Mouse (Mus musculus) testis, adult 2 months (tissue): Measurements from ENCODE around the gene Igdcc3.
"Not testable (repeated sequence)": the region's sequence is repeated elsewhere in the genome, so short reads cannot be mapped to it uniquely, and the experiment has no call there.

Source experiments
- CTCF ChIP-seq: fragments of 200-500 bp; IDR thresholded peaks from 2 replicates; pipeline ENCODE4 v1.5.1; 2012; ENCODE audit warnings: low read depth, mild to moderate bottlenecking, inconsistent platforms, low read length, moderate library complexity; ENCODE audit not compliant: control insufficient read depth, insufficient read depth, insufficient replicate concordance
- POLR2A ChIP-seq: fragments of 200-500 bp; IDR thresholded peaks from 2 replicates; pipeline ENCODE4 v1.6.1; 2012; ENCODE audit warnings: low read depth, mild to moderate bottlenecking, inconsistent platforms, low read length, moderate library complexity; ENCODE audit not compliant: control insufficient read depth

DNA sequence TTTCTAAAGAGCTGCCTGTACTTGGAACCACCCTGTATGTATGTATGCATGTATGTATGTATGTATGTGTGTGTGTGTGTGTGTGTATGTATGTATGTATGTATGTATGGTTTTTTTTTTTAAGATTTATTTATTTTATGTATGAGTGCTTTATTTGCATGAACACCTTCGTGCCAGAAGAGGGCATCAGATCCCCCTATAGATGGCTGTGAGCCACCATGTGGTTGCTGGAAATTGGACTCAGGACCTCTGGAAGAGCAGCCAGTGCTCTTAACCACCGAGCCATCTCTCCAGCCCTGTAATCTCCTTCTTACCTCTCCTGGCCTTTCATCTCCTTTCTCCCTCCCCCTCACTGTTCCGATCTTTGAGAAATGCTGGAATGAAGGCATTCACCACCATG lies 79.4 kb downstream of the Igdcc3 start:
- not testable (repeated sequence) for TF ChIP-seq CTCF, POLR2A
